Mouse (Mus musculus) urinary bladder, adult 18-20 months (tissue): ENCODE data around the gene Cpne4.

ENCODE experiments used
- DNase-seq, 2 experiments: peaks; one replicate each; pipeline ENCODE4 v3.0.0; 2022; ENCODE audit warnings: low spot score in 2 of 2, mixed read lengths in 2 of 2

Gene Cpne4

DNA sequence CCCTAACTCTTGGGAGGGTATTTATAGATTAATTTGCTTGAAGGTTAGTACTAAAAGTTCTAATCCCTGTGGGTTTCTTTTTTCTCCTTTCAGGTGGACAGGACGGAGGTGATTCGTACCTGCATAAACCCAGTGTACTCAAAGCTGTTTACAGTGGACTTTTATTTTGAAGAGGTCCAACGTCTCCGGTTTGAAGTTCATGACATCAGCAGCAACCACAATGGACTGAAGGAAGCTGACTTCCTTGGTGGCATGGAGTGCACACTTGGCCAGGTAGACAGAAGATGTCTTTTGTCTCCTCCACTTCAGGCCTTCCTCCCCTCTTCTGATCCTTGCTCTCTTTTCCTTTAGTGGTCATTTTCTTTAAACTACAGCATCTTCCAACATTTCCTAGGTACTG lies 325.5 kb downstream of the Cpne4 start:
- no peak for DNase-seq

DNA sequence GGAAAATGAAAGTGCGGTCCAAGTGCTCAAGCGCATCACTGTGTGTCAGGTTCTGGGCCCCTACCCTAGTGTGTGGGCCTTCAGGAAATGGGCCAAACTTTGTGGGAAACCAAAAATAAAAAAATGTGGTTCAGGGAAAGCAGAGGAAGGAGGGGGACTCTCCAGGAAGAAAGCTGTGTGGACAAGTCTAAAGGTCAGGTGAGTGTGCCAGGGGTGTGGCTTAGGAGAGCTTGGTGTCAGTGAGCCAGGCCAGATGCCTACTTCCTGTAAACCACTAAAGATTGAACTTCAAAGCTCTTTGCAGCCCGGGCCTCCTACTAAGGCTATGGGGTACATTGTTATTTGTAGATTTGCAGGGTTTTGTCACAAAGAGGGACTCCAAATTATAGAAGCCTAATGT lies 327.1 kb downstream of the Cpne4 start:
- no peak for DNase-seq

DNA sequence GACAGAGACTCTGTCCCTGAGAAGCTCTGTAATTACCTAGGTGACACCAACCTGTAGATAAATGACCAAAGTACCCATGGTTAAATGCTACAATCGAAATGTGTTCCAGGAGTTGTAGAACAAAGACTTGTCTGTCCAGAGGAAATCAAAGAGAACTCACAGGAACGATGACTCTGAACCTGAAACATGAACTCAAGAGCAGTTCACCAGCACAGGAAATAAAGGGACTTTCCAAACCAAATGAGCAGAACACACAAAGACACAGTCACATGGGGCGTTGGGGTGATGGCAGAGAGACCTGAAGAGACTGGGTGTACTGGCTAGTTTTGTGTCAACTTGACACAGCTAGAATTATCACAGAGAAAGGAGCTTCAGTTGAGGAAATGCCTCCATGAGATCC lies 329.9 kb downstream of the Cpne4 start:
- DNase-seq = no peak

DNA sequence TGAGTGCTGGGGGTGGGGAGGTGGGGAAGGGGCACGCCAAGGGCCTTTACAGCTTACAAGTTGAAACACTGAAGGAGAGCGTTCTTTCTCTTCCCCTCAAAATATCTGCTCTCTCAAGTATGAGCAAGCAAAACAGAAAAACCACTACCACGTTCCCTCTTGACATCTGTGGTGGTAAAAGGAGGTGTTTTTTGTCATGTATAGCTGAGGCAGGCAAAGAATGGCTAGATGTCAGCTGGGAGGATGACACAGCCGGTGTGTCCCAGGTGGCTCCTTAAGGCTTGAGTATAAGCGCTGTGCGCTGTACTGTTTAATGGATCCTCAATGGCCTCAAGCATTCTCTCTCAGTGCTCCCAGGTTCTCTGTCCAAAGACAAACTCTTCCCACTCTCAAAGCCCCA lies 331.5 kb downstream of the Cpne4 start:
- DNase-seq = no peak

DNA sequence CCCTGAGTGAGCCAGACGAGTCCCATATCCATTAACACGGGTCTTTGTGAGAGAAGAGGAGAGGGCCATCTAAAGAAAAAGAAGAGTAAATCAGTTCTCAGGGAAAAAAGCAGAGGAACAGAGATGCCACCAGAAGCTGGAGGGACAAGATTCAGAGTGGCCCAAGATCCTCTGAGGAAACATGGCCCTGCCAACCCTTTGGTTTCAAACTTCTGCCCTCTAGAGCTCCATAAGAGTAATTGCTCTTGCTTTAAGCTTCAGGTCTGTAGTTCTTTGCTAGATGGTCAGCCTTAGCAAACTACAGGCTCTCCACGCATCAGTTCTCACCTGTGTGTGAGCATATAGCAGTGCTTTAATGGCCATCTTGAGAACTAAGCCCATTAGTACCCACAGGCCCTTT lies 343.4 kb downstream of the Cpne4 start:
- no peak for DNase-seq

DNA sequence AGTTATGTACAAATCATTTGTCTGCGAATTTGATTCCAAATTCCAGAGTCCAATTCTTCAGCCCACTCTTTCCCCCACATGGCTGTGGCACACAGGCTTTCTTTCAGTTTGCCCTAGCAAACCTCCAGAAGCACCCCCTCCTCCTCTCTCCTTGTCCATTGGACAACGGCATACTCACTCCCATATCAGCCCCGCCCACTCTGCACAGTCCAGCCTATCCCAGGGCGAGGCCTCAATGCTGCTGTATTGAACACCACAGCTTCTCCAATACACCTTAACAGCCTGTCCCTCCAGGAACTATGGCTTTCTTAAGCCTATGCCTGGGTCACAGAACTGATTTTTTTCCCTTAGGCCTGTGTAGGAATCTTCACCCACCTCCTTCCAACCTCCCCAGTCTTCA lies 348.3 kb downstream of the Cpne4 start:
- DNase-seq = no peak

DNA sequence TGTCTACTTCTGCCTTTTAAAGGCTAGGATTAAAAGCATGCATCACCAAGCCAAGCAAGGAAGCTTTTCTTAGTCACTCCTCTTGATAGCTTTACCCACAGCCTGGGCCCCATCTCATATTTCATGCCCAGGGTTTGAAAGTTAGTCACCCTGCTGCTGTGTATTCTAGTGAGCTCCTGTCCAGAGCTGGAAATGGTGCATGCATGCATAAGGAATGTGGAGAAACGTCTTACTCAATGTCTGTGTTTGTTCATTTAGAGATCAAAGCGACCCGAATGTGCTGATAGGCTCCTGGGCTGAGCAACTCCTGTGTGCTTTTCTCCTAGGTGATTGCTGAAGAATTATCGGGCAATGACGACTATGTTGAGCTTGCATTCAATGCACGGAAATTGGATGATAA lies 354.0 kb downstream of the Cpne4 start:
- DNase-seq = peak in 1 of 2 experiments; percentile 26

DNA sequence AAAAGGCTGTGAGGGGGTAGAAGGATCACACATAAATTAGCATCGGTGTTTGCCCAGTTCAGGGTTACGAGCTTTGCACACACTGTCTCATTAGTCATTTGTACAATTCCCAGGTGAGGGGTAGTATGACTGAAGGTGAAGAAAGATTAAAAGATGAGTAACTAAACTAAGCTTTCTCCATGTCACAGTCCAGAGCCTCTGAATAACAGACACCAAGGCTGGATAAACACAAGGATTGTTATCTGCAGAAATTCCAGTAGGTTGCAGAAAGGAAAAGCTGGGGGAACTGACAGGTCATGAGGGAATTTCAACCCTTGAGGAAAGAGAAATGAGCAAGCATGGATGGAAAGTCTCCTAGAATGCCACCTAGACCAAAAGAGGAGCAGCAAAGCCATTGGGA lies 354.7 kb downstream of the Cpne4 start:
- DNase-seq = no peak

DNA sequence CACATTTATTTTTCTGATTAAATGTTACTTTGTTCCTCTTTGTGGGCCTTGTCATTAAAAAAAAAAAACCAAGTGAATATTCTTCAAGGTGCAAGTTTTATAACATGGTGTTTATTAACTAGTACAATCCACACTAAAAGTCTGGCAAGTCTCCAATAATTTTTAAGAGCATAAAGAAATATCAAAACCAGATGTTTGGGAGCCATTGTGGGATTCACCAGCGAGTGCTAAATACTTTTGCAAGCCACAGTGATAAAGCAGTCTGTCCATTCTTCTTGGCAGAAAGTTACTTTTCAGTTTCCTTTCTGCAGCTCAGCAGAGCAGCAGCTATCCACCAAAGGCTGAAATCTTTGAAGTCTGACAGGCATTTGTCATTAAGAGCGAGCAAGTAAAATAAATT lies 365.6 kb downstream of the Cpne4 start:
- no peak for DNase-seq

DNA sequence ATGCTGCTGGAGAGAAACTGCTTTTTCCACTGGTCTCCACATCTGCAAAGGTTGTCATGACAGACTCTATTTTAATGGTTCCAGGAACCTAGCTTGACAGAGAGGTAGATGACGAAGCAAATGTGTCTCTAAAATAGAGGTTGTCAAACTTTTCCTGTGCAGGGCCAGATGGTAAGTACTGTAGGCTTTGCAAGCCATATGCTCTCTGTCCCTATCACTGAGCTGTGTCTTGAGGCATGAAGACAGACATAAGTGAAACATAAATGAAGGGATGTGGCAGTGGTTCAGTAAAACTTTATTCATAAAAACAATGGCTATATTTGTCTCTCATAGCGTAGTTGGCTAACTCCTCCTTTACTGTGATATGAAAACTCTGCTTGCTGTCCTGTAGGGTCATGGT lies 366.2 kb downstream of the Cpne4 start:
- DNase-seq = no peak

DNA sequence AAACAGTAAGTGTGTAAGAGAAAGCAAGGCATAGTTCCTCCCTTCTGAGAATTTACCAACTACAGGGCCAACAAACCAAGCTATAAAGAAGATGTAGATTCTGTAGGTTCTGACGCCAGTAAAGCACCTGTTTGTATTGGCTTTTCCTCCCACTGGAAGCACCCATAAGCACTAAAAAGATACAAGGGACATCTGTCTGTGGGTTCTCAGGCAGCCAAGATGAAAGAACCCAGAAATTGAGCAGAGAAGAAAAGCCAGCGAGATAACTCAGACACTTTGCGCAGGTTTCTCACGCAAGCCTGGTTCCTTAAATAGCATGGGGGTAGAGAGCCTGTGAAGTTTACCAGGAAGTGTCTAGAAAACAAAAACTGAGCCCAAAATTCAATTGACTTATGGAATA lies 374.1 kb downstream of the Cpne4 start:
- no peak for DNase-seq

DNA sequence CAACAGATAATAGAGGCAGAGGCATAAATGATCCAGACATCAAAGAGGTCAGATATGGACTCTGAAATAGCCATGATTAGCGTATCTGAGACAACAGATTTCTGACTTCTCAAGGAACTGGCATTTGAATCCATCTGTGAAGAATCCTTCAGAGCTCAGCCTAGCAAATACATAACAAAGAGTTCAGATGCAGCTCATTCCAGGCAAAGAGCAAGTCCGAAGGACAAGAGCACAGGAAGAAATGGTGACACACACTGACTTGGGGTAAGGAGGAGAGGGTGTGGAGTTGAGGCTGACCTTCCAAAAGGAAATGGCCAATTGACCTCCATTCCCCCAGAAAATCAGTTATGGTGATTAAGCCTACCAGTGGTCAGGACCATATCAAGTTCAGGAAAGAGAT lies 375.0 kb downstream of the Cpne4 start:
- no peak for DNase-seq

DNA sequence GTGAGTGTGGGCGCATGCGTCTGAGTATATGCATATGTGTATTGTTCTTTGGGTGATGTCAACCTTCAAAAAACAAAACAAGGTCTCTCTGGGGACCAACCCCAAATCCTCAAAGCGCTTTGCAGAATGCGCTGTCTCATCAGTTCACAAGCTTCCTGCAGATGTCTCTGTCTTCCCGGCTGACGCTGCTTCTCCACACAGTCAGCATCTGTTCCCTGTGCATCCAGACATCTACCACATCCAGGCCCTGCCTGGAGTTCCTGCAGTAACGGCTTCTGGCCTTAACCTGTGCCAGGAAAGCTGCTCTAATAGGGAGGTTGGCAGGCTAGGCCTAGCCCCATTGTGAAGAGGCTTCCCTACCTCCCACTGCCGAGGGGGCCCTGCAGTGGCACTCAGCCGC lies 381.7 kb downstream of the Cpne4 start:
- DNase-seq = no peak

DNA sequence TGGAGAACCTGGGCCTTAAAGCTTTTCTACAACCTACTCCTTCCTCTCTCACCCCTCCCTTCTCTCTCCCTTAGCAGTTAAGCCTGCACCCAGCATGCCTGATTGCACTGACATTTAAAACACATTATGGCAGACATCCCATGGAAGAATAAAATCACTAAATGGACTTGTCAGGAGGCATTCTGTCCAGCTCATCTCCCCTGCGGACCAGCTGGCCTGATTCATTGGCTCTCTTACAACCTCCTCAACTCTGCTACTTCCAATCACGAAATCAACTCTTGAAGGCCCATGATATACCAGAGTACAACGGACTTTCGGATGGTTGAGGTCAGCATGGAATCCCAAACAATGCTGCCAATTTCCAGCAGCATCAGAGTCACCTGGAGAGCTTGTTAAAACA lies 393.3 kb downstream of the Cpne4 start:
- DNase-seq = no peak

DNA sequence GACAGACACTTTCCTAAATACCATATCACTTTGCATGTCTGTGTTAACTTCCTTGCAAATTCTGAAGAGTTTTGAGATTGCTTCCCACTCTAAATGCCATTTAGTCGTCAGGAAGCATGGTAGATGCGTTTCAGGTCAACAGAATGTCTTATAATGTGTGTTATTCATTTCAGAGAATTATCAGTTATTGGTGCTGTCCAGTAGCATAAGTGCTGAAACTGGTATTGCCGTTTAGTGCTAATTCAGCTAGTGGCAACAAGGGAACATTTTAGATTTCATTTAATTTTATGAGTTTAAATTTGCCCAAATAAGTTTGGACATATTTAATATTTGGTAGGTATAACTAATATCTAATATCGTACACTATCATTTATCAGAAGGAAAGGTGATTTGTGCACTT lies 403.5 kb downstream of the Cpne4 start:
- DNase-seq = no peak

DNA sequence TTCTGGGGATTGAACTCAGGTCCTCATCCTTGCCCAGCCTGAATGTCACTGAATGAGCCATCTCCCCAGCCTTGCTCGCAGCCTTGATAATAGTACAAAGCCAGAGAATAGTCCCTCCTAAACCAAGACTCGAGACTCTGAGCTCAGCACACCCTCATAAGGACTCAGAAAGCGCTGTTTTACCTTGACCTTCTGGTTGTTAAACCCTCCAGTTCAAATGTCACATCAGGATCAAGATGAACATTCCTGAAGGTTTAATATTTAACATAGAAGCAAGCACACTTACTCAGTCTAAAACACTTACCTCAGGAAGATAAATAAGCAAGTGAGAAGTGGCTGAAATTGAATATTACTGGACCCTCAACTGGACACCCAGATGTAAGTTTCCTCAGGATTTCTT lies 405.1 kb downstream of the Cpne4 start:
- DNase-seq = no peak

DNA sequence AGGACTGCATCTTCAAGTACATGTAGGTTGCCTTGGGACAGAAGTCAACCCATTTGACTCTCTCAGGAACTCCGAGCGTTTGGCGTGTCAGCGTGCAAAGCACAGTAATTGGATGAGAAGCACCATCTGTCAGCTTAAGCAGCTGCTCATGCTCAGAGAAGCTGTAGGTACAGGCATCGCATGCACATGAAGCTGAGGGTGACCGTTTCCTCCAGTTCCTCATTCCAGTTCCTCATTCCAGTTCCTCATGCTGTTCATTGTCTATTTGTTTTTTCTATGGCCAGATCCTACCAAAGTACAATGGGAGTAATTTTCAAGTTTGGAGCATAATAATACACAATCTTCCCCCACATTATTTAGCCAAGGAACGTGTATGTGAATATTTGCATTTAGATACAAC lies 425.7 kb downstream of the Cpne4 start:
- DNase-seq = no peak

DNA sequence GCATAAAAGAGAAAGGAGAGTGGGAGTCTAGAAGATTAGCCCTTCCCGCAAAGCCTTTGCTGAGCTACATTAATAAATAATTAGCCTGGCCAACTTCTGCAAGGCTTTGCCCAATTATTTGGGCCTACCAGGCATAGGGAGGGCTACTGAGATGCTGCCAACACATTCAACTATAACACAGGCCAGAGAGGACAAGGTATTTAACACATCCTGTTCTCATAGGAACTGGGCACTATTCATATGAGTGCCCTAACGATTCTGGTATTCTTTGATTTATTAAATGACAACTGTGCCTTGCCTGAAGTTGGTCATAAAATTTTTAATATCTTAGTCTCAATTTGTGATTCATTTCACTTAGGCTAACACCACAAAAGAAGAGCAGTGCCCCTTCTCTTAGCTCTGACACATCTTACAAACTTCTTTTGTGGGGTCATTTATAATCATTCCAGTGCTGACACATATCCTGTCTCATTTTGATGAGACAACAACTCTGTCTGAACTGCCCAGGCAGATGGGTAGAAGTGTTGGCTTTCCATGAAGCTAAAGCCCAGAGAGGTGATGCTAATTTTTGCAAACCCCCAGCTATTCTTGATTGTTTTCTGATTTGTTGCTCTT lies 435.0 kb downstream of the Cpne4 start:
- no peak for DNase-seq

DNA sequence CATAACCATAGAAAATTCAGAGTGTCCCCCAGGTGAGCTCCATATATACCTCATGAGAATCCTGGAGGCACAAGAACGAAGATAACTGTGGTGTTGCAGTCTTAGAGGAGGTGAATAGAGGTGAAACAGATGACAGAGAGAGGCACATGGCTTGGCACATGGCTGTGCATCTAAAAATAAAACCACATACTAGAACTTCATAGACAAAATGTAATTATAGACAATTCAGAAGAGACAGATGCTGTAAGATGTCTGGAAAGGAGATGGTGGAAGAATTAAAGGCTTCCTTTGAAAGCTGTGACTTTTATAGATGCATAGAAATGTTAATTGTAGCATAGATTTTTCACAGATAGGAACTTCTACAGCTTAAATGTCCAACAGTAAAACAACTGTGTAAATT lies 451.1 kb downstream of the Cpne4 start:
- no peak for DNase-seq

DNA sequence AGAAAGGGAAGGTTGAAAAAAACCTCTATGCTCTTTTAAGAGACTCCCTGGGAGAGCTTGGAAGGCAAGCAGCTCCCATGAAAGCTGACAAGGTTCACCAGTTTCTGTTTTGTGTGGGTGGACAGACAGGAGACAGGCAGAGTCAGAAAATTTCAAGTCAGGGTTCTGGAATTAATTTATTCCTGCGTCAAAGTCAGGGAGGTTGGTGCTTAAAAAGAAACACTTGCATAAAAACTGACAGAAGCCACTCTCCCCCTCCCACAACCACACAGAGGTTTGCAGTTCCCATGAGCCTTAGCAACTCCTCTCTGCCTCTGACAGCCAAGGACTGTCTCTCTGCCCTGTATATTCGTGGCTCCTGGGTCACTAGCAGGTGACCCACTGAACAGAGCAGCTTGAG lies 463.6 kb downstream of the Cpne4 start:
- DNase-seq = no peak

DNA sequence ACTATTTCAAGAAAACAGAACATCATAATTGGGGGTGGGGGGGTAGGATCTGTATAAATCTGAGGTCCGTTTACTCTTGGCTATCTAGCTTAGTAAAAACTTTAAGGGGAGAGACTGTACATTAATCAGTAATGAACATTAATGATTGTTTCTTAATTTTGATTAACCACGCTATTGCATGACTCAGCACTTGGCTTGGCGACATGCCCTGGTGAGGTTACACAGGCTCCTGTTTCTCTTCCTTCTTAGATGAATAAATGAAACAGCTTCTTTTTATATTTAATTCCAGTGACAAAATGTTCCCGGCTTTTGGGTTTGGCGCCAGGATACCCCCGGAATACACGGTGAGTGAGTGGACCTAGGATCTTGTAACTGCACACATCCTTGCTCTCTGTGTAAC lies 471.1 kb downstream of the Cpne4 start:
- no peak for DNase-seq

DNA sequence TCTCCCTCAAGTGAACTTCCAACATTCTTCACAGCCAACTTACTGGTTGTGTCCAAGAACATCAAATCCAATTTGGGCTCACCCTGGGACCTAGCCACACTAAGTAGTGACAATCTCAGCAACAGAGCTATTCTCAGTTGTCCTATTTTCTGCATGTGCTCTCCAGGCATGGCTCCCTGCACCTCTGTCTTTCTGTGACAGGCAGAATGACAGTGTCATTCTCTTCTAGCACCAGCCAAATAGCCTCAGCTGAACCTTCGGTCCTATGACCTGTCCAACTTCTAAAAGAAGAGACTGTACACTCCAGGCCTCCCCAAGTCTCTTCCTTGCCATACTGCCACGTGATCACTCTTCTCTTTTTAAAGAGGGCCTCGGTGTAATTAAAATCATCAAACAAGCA lies 481.2 kb downstream of the Cpne4 start:
- DNase-seq = no peak

DNA sequence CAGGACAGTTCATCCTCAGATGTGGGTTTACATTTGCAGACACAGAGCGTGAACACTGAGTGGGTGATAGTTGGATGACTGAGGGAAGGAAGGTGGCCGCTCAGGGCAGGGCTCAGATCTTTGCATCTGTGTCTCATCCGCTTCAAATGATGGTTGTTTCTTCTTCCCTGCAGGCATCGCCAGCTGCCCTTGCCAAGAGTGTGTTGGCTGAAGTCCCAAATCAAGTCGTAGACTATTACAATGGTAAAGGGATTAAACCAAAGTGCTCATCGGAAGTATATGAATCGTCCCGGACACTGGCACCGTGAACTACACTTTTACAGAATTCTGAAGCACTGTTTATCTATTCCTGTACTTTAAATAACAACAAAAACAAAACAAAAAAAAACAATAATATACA lies 485.5 kb downstream of the Cpne4 start:
- no peak for DNase-seq

DNA sequence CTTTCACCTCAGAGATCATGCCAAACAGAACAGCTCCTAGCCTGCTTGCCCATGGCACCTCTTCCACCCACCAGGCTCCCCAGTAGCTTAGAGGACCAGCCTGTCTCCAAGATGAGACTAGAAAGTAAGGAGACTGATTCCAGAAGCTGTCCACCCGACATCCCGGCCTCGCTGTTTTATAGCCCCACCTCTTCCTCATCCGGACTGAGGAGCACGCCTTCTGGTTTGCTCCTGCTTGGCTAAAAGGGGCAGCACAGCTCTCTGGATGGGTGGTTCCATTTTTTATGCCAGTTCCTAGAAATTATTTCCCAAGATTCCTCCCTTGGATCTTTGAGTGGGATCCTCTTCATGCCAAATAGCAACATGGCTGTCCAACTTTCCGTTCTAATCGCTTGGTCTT lies 486.6 kb downstream of the Cpne4 start:
- DNase-seq = no peak

DNA sequence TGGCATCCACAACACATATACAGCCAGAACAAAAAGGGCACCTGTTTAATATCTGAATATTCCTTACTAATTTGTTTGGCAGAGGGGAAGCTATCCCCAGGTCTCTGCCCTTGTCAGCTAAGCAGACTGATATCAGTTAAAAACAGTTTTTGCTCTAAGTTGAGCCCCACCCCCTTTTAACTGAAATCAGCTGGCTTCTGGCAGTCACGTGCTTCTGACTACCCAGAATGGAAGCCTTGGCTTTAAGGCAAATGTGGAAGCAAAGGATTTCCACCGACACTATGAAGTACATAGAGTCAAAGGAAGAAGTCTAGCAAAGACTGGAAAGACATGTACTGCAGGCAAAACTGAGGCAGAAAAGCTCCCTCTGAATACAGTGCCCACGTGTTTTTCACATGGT lies 490.8 kb downstream of the Cpne4 start:
- no peak for DNase-seq
